Mouse (Mus musculus) ES-Bruce4 (cell line): ENCODE measurements at regions not wholly inside any gene's neighbourhood (a gene's known extent, or its start where the extent isn't known, plus 50 kb on each side); places are given as distances from the start of the nearest gene placed in this dataset.

Experiments
- H3K27ac ChIP-seq: 2 replicates; pipeline ENCODE4 v1.5.1; 2012; ENCODE audit warnings: low read length, inconsistent platforms; ENCODE audit not compliant: insufficient read depth
- H3K27me3 ChIP-seq: 2 replicates; pipeline ENCODE4 v1.6.1; 2012; ENCODE audit warnings: mild to moderate bottlenecking, low read length, inconsistent platforms; ENCODE audit not compliant: control insufficient read depth, poor library complexity, insufficient read depth, severe bottlenecking
- H3K36me3 ChIP-seq: 2 replicates; pipeline ENCODE4 v1.6.1; 2012; ENCODE audit warnings: inconsistent platforms, mild to moderate bottlenecking, low read length, moderate library complexity; ENCODE audit not compliant: control insufficient read depth, poor library complexity, insufficient read depth, severe bottlenecking
- H3K4me1 ChIP-seq: one replicate; pipeline ENCODE4 v1.8.1; 2011; ENCODE audit warnings: low read length; ENCODE audit not compliant: control insufficient read depth, insufficient read depth
- H3K4me3 ChIP-seq: 2 replicates; pipeline ENCODE4 v1.5.1; 2011; ENCODE audit warnings: low read depth, mild to moderate bottlenecking, low read length
- H3K9ac ChIP-seq: 2 replicates; pipeline ENCODE4 v1.6.1; 2012; ENCODE audit warnings: low read depth, mild to moderate bottlenecking, inconsistent platforms; ENCODE audit not compliant: poor library complexity, severe bottlenecking
- H3K9me3 ChIP-seq: replicated peaks from 2 replicates; pipeline ENCODE4 v1.6.1; 2012; ENCODE audit warnings: mild to moderate bottlenecking, low read length, inconsistent platforms; ENCODE audit not compliant: control insufficient read depth, poor library complexity, insufficient read depth, severe bottlenecking
- CTCF ChIP-seq: IDR thresholded peaks from one replicate; pipeline ENCODE4 v1.8.1; 2011; ENCODE audit warnings: low read depth, low read length
- EP300 ChIP-seq: IDR thresholded peaks from 2 replicates; pipeline ENCODE4 v1.6.1; 2011; ENCODE audit warnings: low read depth, low read length; ENCODE audit not compliant: insufficient read depth
- POLR2A ChIP-seq: IDR thresholded peaks from one replicate; pipeline ENCODE4 v1.8.1; 2011; ENCODE audit warnings: low read length; ENCODE audit not compliant: insufficient read depth

- no peak for TF ChIP-seq POLR2A
- TF ChIP-seq CTCF, result no peak
- no peak for TF ChIP-seq EP300
These were observed 2310.3 kb upstream of the Lrrc6 start for GRCm38 (mm10) chr15:68811041-68811440.

GRCm38 (mm10) chr15:68810593-68810992, 2309.9 kb upstream of the Lrrc6 start:
- no peaks in the 10 kb centered on the region for H3K36me3 ChIP-seq
- no peak overlapping the region for H3K4me3 ChIP-seq
- H3K4me1 ChIP-seq, result no peaks in the 10 kb centered on the region
- TF ChIP-seq EP300, result no peak
- TF ChIP-seq CTCF, result no peak
- no peak for TF ChIP-seq POLR2A
- H3K9me3 ChIP-seq, result no peaks in the 10 kb centered on the region
- no peaks in the 10 kb centered on the region for H3K27me3 ChIP-seq
- no peak overlapping the region for H3K27ac ChIP-seq
- no peak overlapping the region for H3K9ac ChIP-seq

More at GRCm38 (mm10) chr15:68811041-68811440, 2310.3 kb upstream of the Lrrc6 start:
- Histone ChIP-seq H3K4me1 (no peaks in the 10 kb centered on the region), H3K4me3 (no peak overlapping the region), H3K9ac (no peak overlapping the region), H3K9me3 (no peaks in the 10 kb centered on the region), H3K27ac (no peak overlapping the region), H3K27me3 (no peaks in the 10 kb centered on the region), H3K36me3 (no peaks in the 10 kb centered on the region)

GRCm38 (mm10) chr15:68808175-68808574, 2307.5 kb upstream of the Lrrc6 start:
- TF ChIP-seq EP300, result no peak
- no peak for TF ChIP-seq CTCF
- no peak for TF ChIP-seq POLR2A
- Histone ChIP-seq H3K9ac (no peak overlapping the region), H3K4me3 (no peak overlapping the region), H3K36me3 (no peaks in the 10 kb centered on the region), H3K4me1 (no peaks in the 10 kb centered on the region), H3K27ac (no peak overlapping the region), H3K27me3 (no peaks in the 10 kb centered on the region), H3K9me3 (no peaks in the 10 kb centered on the region)

GRCm38 (mm10) chr15:68804254-68804653, 2303.5 kb upstream of the Lrrc6 start:
- Histone ChIP-seq H3K27ac (no peak overlapping the region), H3K27me3 (no peaks in the 10 kb centered on the region), H3K4me1 (no peaks in the 10 kb centered on the region), H3K4me3 (no peak overlapping the region), H3K9ac (no peak overlapping the region), H3K36me3 (no peaks in the 10 kb centered on the region), H3K9me3 (no peaks in the 10 kb centered on the region)
- TF ChIP-seq CTCF, result no peak
- TF ChIP-seq POLR2A, result no peak

- Histone ChIP-seq H3K36me3 (no peaks in the 10 kb centered on the region), H3K27ac (no peak overlapping the region), H3K27me3 (no peaks in the 10 kb centered on the region), H3K4me3 (no peak overlapping the region), H3K9ac (no peak overlapping the region), H3K9me3 (no peaks in the 10 kb centered on the region), H3K4me1 (no peaks in the 10 kb centered on the region)
- no peak for TF ChIP-seq CTCF
- TF ChIP-seq POLR2A, result no peak
- TF ChIP-seq EP300, result no peak
These were observed 2301.1 kb upstream of the Lrrc6 start for GRCm38 (mm10) chr15:68801763-68802162.

GRCm38 (mm10) chr15:68797406-68797805, 2296.7 kb upstream of the Lrrc6 start:
- Histone ChIP-seq H3K4me3 (no peak overlapping the region), H3K4me1 (no peaks in the 10 kb centered on the region), H3K9ac (no peak overlapping the region), H3K27ac (no peak overlapping the region), H3K27me3 (no peaks in the 10 kb centered on the region), H3K36me3 (no peaks in the 10 kb centered on the region), H3K9me3 (no peaks in the 10 kb centered on the region)
- no peak for TF ChIP-seq CTCF
- TF ChIP-seq POLR2A, result no peak
- TF ChIP-seq EP300, result no peak
